Comparison of ENCODE assay signal across 10 mouse cellular contexts in genomic region chr10:45086637-45087036, GRCm38 (mm10). TPM values are rescaled to one million over a fixed set of nuclear protein-coding genes. Genes with fewer than 3 reads are reported as not detected.
DNase-seq lines count a peak whose midpoint lies in the region; ATAC-seq and TF ChIP-seq lines count a peak whose summit lies in the region.
"Had no signal": no experiment of that assay in that cellular context is flagged by ENCODE, and none has a peak within 500 bp of the region (broad histone marks: within the 10 kb centered on the region; RNA-seq: fewer than 3 reads in every experiment).

No protein-coding gene starts in this region.

- H3K4me1 ChIP-seq in forebrain, postnatal 0 days (ENCODE audit: insufficient read depth) = peaks cover 5% of the 10 kb centered on the region; the same call in 1 of the 2 replicates
- peaks cover 6% of the 10 kb centered on the region; the same call in 1 of the 2 replicates for H3K4me1 ChIP-seq in forebrain, embryonic 16.5 days (replicated peaks; ENCODE audit: control insufficient read depth, insufficient read depth, low read length)
- no peaks in the 10 kb centered on the region for H3K4me1 ChIP-seq in lung, embryonic 14.5 days (ENCODE audit: insufficient read depth)
- H3K4me1 ChIP-seq: stomach, embryonic 15.5 days had no signal

- H3K27me3 ChIP-seq in forebrain, postnatal 0 days (ENCODE audit: insufficient read depth, low read length) = no peaks in the 10 kb centered on the region
- no peaks in the 10 kb centered on the region for H3K27me3 ChIP-seq in forebrain, embryonic 16.5 days (replicated peaks; ENCODE audit: control insufficient read depth, insufficient read depth, low read length)
- no peaks in the 10 kb centered on the region for H3K27me3 ChIP-seq in lung, embryonic 14.5 days (ENCODE audit: insufficient read depth, low read length)
- H3K27me3 ChIP-seq: lung, embryonic 15.5 days; stomach, embryonic 15.5 days had no signal

- H3K9me3 ChIP-seq in forebrain, postnatal 0 days (ENCODE audit: low read length) = no peaks in the 10 kb centered on the region
- no peaks in the 10 kb centered on the region for H3K9me3 ChIP-seq in forebrain, embryonic 16.5 days (ENCODE audit: control insufficient read depth, low read length)
- no peaks in the 10 kb centered on the region for H3K9me3 ChIP-seq in lung, embryonic 14.5 days (ENCODE audit: low read depth, low read length)
- H3K9me3 ChIP-seq: lung, embryonic 15.5 days; stomach, embryonic 15.5 days had no signal

- peak; percentile 45; the same call in 1 of the 2 replicates for TF ChIP-seq CTCF in forebrain, postnatal 0 days (IDR thresholded peaks at IDR 0.05; ENCODE audit: low read depth)
- peak; percentile 64 for TF ChIP-seq CTCF in left cerebral cortex, adult 2 months (IDR thresholded peaks at IDR 0.05)
- peak; percentile 54 for TF ChIP-seq CTCF in lung, embryonic 14.5 days (IDR thresholded peaks at IDR 0.05; ENCODE audit: low read depth)

- WGBS in forebrain, postnatal 0 days = 60% methylated on average over 5 of the region's 5 CpGs
- 54% methylated on average over 5 of the region's 5 CpGs for WGBS in forebrain, embryonic 16.5 days
- 51% methylated on average over 5 of the region's 5 CpGs for WGBS in lung, embryonic 14.5 days

- intact Hi-C loops in left cerebral cortex, adult 2 months (cut with DNase I) = no loop called here

- ATAC-seq in forebrain, postnatal 0 days = no peak
- no peak for ATAC-seq in forebrain, embryonic 16.5 days
- ATAC-seq in lung, embryonic 14.5 days (ENCODE audit: insufficient read depth) = no peak
- ATAC-seq in erythroid progenitor cell, adult 5-6 weeks (replicated peaks; ENCODE audit: low FRiP score, poor library complexity, severe bottlenecking) = no peak

- no peak for DNase-seq in forebrain, postnatal 0 days
- DNase-seq in left cerebral cortex, adult 2 months (ENCODE audit: extremely low spot score in 1 of 2, low spot score in 2 of 2) = peak in 1 of 2 experiments; percentile 28
- no peak for DNase-seq in left cerebral cortex, adult 9 months (ENCODE audit: low spot score in 2 of 2)
- peak; percentile 49 for DNase-seq in R1 (ENCODE audit: low read depth, low spot score)
- DNase-seq in lung, embryonic 14.5 days = peak; percentile 43
- DNase-seq in thymus, postnatal 36 days = peak; percentile 51 to 52

- H3K9ac ChIP-seq in forebrain, postnatal 0 days = no peak overlapping the region
- H3K9ac ChIP-seq in forebrain, embryonic 16.5 days (replicated peaks; ENCODE audit: low read depth, low read length) = no peak overlapping the region
- H3K9ac ChIP-seq in lung, embryonic 14.5 days = no peak overlapping the region
- H3K9ac ChIP-seq: lung, embryonic 15.5 days; stomach, embryonic 15.5 days had no signal

- peaks cover 3% of the 10 kb centered on the region; the same call in 1 of the 2 replicates for H3K36me3 ChIP-seq in forebrain, postnatal 0 days (ENCODE audit: insufficient read depth)
- no peaks in the 10 kb centered on the region for H3K36me3 ChIP-seq in forebrain, embryonic 16.5 days (ENCODE audit: control insufficient read depth, insufficient read depth)
- peaks cover 7% of the 10 kb centered on the region; the same call in 1 of the 2 replicates for H3K36me3 ChIP-seq in lung, embryonic 14.5 days (ENCODE audit: insufficient read depth)
- H3K36me3 ChIP-seq: lung, embryonic 15.5 days; stomach, embryonic 15.5 days had no signal

- no peak overlapping the region for H3K4me3 ChIP-seq in forebrain, postnatal 0 days (ENCODE audit: low read depth, low read length)
- no peak overlapping the region for H3K4me3 ChIP-seq in forebrain, embryonic 16.5 days (replicated peaks; ENCODE audit: low read length)
- no peak overlapping the region for H3K4me3 ChIP-seq in left cerebral cortex, adult 2 months
- no peak overlapping the region for H3K4me3 ChIP-seq in lung, embryonic 14.5 days (ENCODE audit: low read depth, low read length)
- H3K4me3 ChIP-seq: lung, embryonic 15.5 days; stomach, embryonic 15.5 days had no signal

- no peak overlapping the region for H3K4me2 ChIP-seq in forebrain, postnatal 0 days (ENCODE audit: low read depth)
- no peak overlapping the region for H3K4me2 ChIP-seq in forebrain, embryonic 16.5 days (ENCODE audit: low read length)
- no peak overlapping the region for H3K4me2 ChIP-seq in lung, embryonic 14.5 days
- H3K4me2 ChIP-seq: lung, embryonic 15.5 days; stomach, embryonic 15.5 days had no signal

- H3K27ac ChIP-seq in forebrain, postnatal 0 days (ENCODE audit: low read depth, low read length) = no peak overlapping the region
- no peak overlapping the region for H3K27ac ChIP-seq in forebrain, embryonic 16.5 days (ENCODE audit: low read length)
- H3K27ac ChIP-seq in left cerebral cortex, adult 2 months = no peak overlapping the region
- no peak overlapping the region for H3K27ac ChIP-seq in lung, embryonic 14.5 days (ENCODE audit: low read depth)
- H3K27ac ChIP-seq: lung, embryonic 15.5 days; stomach, embryonic 15.5 days had no signal

RNA-seq across cellular contexts. Expression of gene Prep, which starts 19.6 kb away (rescaled TPM):
- total RNA-seq in forebrain, postnatal 0 days (2014; rRNA removed) = 16.9 and 18.1 TPM in 2 replicates
- polyA plus RNA-seq in forebrain, postnatal 0 days (2015; fragmentation: Nextera tagmentation; extraction: Ambion mirVana) = 16.6 and 19.0 TPM in 2 replicates
- 20.3 and 21.8 TPM in 2 replicates for polyA plus RNA-seq in forebrain, embryonic 16.5 days (2015; fragmentation: Nextera tagmentation; extraction: Ambion mirVana)
- 1 to 10 TPM; 7.9 to 8.3 TPM for total RNA-seq in left cerebral cortex, adult 2 months (2021)
- 34.1 and 34.6 TPM in 2 replicates for polyA plus RNA-seq in lung, embryonic 14.5 days (2014; fragmentation: Nextera tagmentation; extraction: Ambion mirVana)
- total RNA-seq in erythroid progenitor cell, adult 5-6 weeks (2015; ENCODE audit: low replicate concordance) = 1.1 and 2.9 TPM in 2 replicates
- 1.8 and 2.3 TPM in 2 replicates for total RNA-seq in erythroid progenitor cell, adult 5-6 weeks (2017; ENCODE audit: low replicate concordance)

Comparison
In these comparisons a context has a peak if more than half of its experiments do, and no peak if none do; other contexts are left out.
1. DNase-seq: peak in R1 (single experiment), lung, embryonic 14.5 days (single experiment) and thymus, postnatal 36 days (2 of 2); none in forebrain, postnatal 0 days (single experiment) and left cerebral cortex, adult 9 months (0 of 2).
2. Peak in every context shown above with its lines, with median percentiles within 50 percentile points of each other: CTCF ChIP-seq.